ENCODE assay signal across 9 mouse cellular contexts in genomic region chr1:154202580-154202979, GRCm38 (mm10). TPM values are rescaled to one million over a fixed set of nuclear protein-coding genes. Genes with fewer than 3 reads are reported as not detected.
DNase-seq lines count a peak whose midpoint lies in the region; ATAC-seq lines count a peak whose summit lies in the region.
"Had no signal": no experiment of that assay in that cellular context is flagged by ENCODE, and none has a peak within 500 bp of the region (broad histone marks: within the 10 kb centered on the region; RNA-seq: fewer than 3 reads in every experiment).

No protein-coding gene starts in this region.

- ATAC-seq in limb, embryonic 15.5 days (ENCODE audit: insufficient number of reproducible peaks, low FRiP score, low TSS enrichment, low read depth), result peak; percentile 67; the same call in 1 of the 2 replicates

- H3K4me2 ChIP-seq in limb, embryonic 15.5 days, result 0 out of 2 replicates have a peak overlapping the region, but pooled peaks have one; percentile 5

- H3K4me3 ChIP-seq in limb, embryonic 15.5 days, result no peak overlapping the region
- H3K4me3 ChIP-seq in forebrain, embryonic 10.5 days, result no peak overlapping the region

- 64% methylated on average over 8 of the region's 8 CpGs for WGBS in limb, embryonic 15.5 days
- 66% methylated on average over 8 of the region's 8 CpGs for WGBS in forebrain, embryonic 10.5 days

- no peaks in the 10 kb centered on the region for H3K36me3 ChIP-seq in limb, embryonic 15.5 days
- no peaks in the 10 kb centered on the region for H3K36me3 ChIP-seq in forebrain, embryonic 10.5 days (replicated peaks)

- H3K4me1 ChIP-seq in limb, embryonic 15.5 days, result peaks cover 28% of the 10 kb centered on the region
- peaks cover 32% of the 10 kb centered on the region for H3K4me1 ChIP-seq in forebrain, embryonic 10.5 days

- H3K27ac ChIP-seq in limb, embryonic 15.5 days, result no peak overlapping the region
- no peak overlapping the region for H3K27ac ChIP-seq in forebrain, embryonic 10.5 days

- peak; percentile 35 for DNase-seq in heart, postnatal 4 days
- DNase-seq in heart, postnatal 14 days, result no peak
- DNase-seq in adrenal gland, postnatal 25 days, result peak; percentile 57
- peak; percentile 46 to 56 for DNase-seq in frontal cortex, postnatal 10 days (ENCODE audit: low spot score in 2 of 2)
- DNase-seq in adipocyte (ENCODE audit: low spot score), result no peak
- no peak for DNase-seq in forebrain, embryonic 10.5 days (ENCODE audit: extremely low spot score, low spot score)
- no peak for DNase-seq in thymus, postnatal 36 days

- H3K27me3 ChIP-seq in limb, embryonic 15.5 days, result peaks cover 35% of the 10 kb centered on the region
- H3K27me3 ChIP-seq in forebrain, embryonic 10.5 days (ENCODE audit: poor library complexity, severe bottlenecking), result peaks cover 64% of the 10 kb centered on the region

- no peak overlapping the region for H3K9ac ChIP-seq in limb, embryonic 15.5 days

- intact Hi-C loops in heart, postnatal 14 days (cut with DNase I), result no loop called here

- no peaks in the 10 kb centered on the region for H3K9me3 ChIP-seq in limb, embryonic 15.5 days
- no peaks in the 10 kb centered on the region for H3K9me3 ChIP-seq in forebrain, embryonic 10.5 days

RNA-seq across cellular contexts. Expression of gene Zfp648, which starts 1.6 kb away (rescaled TPM):
- not detected for total RNA-seq in heart, postnatal 4 days (2021)
- not detected for total RNA-seq in heart, postnatal 14 days (2021)
- 0.27 TPM in 1 of 2 replicates, not detected in the other for total RNA-seq in adrenal gland, postnatal 25 days (2021)
- 1.5 TPM in 2 replicates for polyA plus RNA-seq in limb, embryonic 15.5 days (2015; fragmentation: Nextera tagmentation; extraction: Ambion mirVana)
- polyA plus RNA-seq in forebrain, embryonic 10.5 days (2016; fragmentation: Nextera tagmentation; extraction: Ambion mirVana), result 0.10 TPM in 1 of 2 replicates, not detected in the other
- total RNA-seq: ES-E14 had no signal

Comparison
In these comparisons a context has a peak if more than half of its experiments do, and no peak if none do; other contexts are left out.
1. DNase-seq: peak in heart, postnatal 4 days (single experiment), adrenal gland, postnatal 25 days (single experiment) and frontal cortex, postnatal 10 days (2 of 2); none in heart, postnatal 14 days (0 of 2), adipocyte (single experiment), forebrain, embryonic 10.5 days (single experiment) and thymus, postnatal 36 days (0 of 2).